Mouse (Mus musculus) layer of hippocampus, postnatal 36 days (tissue): Measurements from ENCODE around the gene Fndc3a. TPM values are rescaled to one million over a fixed set of nuclear protein-coding genes. Genes with fewer than 3 reads are reported as not detected.

Source experiments
- DNase-seq, 2 experiments: peaks; one replicate each; pipeline ENCODE4 v3.0.0; 2022
- total RNA-seq, 2 experiments: library from RNA; stranded (reverse); gene quantifications; 2 replicates each; pipeline ENCODE4 v1.2.3; 2021

Fndc3a gene
- total RNA-seq, 2 experiments from 2014 or later: 43.8 to 53.2 TPM

GRCm38 (mm10) chr14:72670987-72671386 lies 38.8 kb downstream of the Fndc3a start:
- no peak for DNase-seq

GRCm38 (mm10) chr14:72649268-72649667 lies 60.5 kb downstream of the Fndc3a start:
- DNase-seq: no peak

- DNase-seq: no peak
Measured at GRCm38 (mm10) chr14:72645512-72645911, 64.3 kb downstream of the Fndc3a start.

GRCm38 (mm10) chr14:72644620-72645019 lies 65.2 kb downstream of the Fndc3a start:
- no peak for DNase-seq

- no peak for DNase-seq
Measured at GRCm38 (mm10) chr14:72638507-72638906, 71.3 kb downstream of the Fndc3a start.

- DNase-seq: no peak
Measured at GRCm38 (mm10) chr14:72633571-72633970, 76.2 kb downstream of the Fndc3a start.

GRCm38 (mm10) chr14:72625411-72625810 lies 84.4 kb downstream of the Fndc3a start:
- DNase-seq: no peak

GRCm38 (mm10) chr14:72604077-72604476 lies 105.7 kb downstream of the Fndc3a start:
- DNase-seq: no peak

GRCm38 (mm10) chr14:72603194-72603521 lies 106.6 kb downstream of the Fndc3a start:
- no peak for DNase-seq

- peak; percentile 82 to 85 for DNase-seq
Measured at GRCm38 (mm10) chr14:72602521-72603193, 107.1 kb downstream of the Fndc3a start.

- no peak for DNase-seq
Measured at GRCm38 (mm10) chr14:72601381-72602305, 108.2 kb downstream of the Fndc3a start.

GRCm38 (mm10) chr14:72600375-72600774 lies 109.4 kb downstream of the Fndc3a start:
- no peak for DNase-seq

GRCm38 (mm10) chr14:72598976-72599740 lies 110.6 kb downstream of the Fndc3a start:
- no peak for DNase-seq

- DNase-seq: no peak
Measured at GRCm38 (mm10) chr14:72594191-72594590, 115.6 kb downstream of the Fndc3a start.

GRCm38 (mm10) chr14:72589415-72589814 lies 120.4 kb downstream of the Fndc3a start:
- no peak for DNase-seq

- no peak for DNase-seq
Measured at GRCm38 (mm10) chr14:72582979-72583378, 126.8 kb downstream of the Fndc3a start.

GRCm38 (mm10) chr14:72580991-72581390 lies 128.8 kb downstream of the Fndc3a start:
- DNase-seq: no peak

GRCm38 (mm10) chr14:72576283-72576682 lies 133.5 kb downstream of the Fndc3a start:
- DNase-seq: no peak

GRCm38 (mm10) chr14:72563941-72564340 lies 145.9 kb downstream of the Fndc3a start:
- DNase-seq: no peak

- no peak for DNase-seq
Measured at GRCm38 (mm10) chr14:72558795-72559194, 151.0 kb downstream of the Fndc3a start.

GRCm38 (mm10) chr14:72555846-72556245 lies 154.0 kb downstream of the Fndc3a start:
- DNase-seq: no peak

- no peak for DNase-seq
Measured at GRCm38 (mm10) chr14:72536392-72537017, 173.3 kb downstream of the Fndc3a start.
